Mouse (Mus musculus) cerebellum, adult (tissue): ENCODE data around the gene Tagln.
A peak's percentile ranks its signal among the peaks of the same experiment; 100 is the strongest.

Experiments
- ATAC-seq: cut with Nextera tagmentation; 2 replicates; pipeline ENCODE4 v1.9.2; 2017; ENCODE audit warnings: mild to moderate bottlenecking, moderate library complexity, mixed read lengths; ENCODE audit not compliant: insufficient number of reproducible peaks, low FRiP score, low TSS enrichment

Tagln gene

DNA sequence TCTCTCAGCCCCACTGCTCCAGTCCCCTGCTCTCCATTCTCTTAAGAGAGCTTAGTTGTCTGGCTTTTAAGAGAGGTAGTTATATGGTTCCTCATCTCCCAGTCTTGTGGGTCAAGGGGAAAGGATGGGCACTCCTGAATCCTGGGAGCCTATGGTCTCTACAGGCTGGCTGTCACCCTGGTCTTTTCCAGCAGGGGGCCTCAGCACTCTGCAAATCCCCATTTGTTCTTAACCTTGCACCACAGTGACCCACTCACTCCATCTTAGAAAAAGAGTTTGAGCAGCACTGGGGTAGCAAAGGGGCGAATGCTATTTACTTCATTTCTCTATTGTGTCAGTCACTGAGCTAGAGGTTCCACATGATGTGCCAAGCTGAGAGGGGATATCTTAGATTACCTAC, 24.2 kb downstream of the Tagln start:
- no peak for ATAC-seq

DNA sequence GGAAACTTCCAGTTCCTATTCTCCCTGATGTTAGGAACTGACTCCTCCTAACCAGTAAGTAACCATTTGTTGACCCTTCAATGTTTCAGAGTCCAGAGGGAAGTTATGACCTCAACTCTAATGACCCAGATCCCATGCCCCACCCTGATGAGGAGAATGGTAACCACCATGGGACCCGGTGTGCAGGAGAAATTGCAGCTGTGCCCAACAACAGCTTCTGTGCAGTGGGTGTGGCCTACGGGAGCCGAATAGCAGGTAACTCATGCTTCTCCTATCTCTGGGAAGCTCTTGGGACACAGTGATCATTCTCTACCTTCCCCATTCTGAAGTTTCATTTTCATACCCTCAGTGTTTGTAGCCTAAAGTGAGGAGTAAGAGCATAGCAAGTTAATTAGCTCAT, 24.9 kb downstream of the Tagln start:
- ATAC-seq = no peak

DNA sequence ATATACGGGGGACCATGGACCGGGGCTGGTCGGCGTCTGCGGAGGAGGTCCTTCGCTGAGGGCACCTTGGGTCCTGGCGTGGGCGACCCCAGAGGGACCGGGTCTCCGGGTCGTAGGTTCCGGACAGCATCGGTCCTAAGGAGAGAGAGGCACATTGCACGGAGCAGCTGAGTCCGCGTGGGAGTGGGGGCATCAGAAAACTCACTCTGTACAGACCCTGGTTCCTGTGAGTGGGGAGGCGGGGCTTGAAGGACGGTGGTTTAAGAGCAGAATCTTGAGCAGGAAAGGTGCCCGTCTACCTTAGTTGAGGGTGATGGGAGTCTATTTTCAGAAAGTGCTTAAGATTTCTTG, 28.8 kb downstream of the Tagln start:
- ATAC-seq = peak; percentile 39; the same call in 1 of the 2 replicates

DNA sequence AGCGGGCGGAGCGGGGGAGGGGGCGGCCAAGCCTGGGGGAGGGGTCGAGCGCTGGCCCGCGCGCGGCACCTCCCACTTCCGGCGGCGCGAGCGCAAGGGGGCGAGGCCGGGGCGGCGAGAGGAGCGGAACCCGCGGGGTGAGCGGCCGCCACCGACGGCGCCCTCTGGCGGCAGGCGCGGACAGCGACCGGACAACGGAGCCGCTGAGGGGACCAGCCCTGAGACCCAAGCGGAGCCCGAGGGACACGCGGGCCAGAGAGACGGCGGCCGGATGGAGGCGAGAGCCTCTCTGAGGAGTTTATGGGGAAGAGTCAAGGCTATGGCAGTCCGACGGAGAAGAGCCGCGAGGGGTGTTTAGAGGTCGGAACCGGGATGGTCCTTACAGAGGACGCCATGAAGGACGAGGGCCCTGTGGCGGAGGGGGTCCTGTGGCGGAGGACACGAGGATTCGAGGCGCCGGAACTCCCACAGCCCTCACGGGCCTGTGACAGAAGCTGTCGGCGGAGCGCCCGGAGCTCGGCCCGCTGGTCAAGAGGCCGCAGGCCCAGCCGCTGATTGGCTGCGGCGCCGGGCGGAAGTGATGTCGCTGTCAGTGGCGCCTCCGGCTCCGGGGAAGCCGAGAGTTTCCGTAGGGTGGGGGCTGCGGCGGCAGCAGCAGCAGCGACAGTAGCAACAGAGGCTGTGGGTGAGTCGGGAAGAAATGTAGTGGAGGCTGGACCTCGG, 29.3 kb downstream of the Tagln start, which contains the start of the genes Pcsk7 and Rnf214:
TSS of gene Pcsk7 (plus strand) at position 143 of the 723 bp plus-strand sequence.
TSS of gene Rnf214 (minus strand) at position 557 of the 723 bp plus-strand sequence.
- ATAC-seq = peak; percentile 88

DNA sequence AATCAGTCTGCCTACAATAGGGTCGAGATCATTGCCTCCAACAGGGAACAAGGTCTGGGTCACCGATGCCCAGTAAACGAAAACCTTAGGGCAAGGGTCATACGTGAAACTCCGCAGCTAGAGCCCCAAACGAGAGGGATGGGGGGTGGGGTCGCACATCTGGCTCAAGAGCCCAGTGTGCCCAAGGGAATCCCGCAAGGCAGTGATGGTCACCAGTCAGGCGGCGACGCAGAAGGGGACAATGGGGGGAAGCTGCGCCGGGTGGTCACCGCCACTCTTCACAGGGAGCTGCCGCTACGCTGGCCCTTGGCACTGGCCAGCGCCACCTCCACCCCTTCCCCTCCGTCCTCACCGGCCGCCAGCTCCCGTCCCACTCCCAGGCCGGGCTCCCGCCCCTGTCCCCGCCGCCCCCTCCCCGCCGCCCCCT, 30.0 kb downstream of the Tagln start:
- ATAC-seq = no peak

DNA sequence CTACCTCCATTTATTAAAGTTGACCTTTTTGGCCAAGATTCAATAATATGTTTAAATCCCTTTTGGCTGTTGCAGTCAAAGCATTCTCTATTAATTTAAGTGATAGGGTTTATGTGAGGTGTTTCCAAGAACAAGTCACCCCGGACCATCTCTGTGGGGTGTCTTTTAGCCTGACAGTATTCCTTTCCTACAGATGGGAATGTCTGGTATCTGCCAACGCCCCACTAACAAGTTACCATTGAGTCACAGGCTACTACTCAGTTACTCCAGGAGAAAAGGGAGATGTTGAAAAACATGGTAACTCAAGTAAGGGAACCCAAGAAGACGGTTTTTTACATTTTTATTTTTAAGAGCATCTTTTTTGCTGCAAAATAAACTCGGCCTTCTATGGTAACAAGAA, 30.7 kb downstream of the Tagln start:
- ATAC-seq = no peak

DNA sequence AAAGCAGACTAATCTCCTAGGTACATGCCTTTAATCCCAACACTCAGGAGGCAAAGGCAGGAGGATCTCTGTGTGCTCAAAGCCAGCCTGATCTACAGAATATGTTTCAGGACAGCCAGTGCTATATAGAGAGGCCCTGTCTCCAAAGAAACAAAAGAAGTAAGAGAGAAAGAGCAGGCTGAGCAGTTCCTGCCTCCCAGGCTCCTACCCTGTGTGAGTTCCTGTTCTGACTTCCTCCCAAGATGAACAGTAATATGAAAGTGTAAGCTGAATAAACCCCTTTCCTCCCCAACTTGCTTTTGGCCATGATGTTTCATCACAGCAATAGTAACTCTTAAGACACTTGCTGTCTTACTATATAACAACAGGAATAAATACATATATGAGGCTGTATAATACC, 42.2 kb downstream of the Tagln start:
- ATAC-seq = no peak
